Mouse (Mus musculus): Measurements from ENCODE around the gene 2010111I01Rik.

DNA sequence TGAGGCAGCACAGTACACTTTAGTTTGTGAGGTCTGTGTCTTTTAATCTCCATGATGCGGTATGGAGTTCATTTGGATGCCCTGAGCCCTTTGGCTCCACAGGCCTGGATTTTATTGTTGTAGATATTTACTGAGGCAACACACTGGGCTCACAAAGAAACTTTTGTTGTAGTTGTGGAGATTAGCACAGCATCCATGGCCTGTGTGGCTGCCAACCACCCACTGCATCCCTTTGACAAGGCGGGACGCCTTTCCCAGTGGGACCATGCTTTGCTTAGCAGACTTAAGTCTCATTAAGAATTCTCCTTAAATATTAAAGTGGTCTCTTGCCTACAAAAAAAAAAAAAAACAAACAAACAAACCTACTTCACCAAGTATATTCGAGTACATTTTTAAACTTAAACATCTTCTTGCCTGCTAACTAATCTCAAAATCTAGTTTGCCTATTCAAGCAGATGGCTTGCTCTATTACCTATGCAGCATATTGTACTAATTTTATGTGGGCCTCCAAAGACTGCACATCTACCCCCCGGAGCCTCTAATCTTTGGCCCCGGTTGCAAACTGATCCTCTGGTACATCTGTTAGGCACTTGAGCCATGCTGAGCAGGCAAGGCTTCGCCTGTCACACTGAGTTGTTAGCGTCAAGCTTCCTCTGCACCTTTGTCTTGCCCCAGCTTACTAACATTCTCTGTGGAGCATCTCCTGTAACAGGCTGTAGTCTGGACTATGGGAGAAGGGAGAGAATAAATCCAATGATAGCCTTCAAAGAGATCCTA is 239.0 kb downstream of the 2010111I01Rik start:
- no peak for TF ChIP-seq CTCF (IDR thresholded peaks at IDR 0.05; ENCODE audit: low read depth)
- no peak for TF ChIP-seq EP300 (IDR thresholded peaks at IDR 0.05; ENCODE audit: low read depth)

Measured in liver, embryonic 14.5 days (tissue).